Mouse (Mus musculus): ENCODE data around the gene Olfr1044. TPM values are rescaled to one million over a fixed set of nuclear protein-coding genes. Genes with fewer than 3 reads are reported as not detected.
"Not testable (repeated sequence)": the region's sequence is repeated elsewhere in the genome, so short reads cannot be mapped to it uniquely, and the experiment has no call there.

The Olfr1044 gene
- not detected in 2 replicates for polyA plus RNA-seq (2015; fragmentation: Nextera tagmentation; extraction: Ambion mirVana)

DNA sequence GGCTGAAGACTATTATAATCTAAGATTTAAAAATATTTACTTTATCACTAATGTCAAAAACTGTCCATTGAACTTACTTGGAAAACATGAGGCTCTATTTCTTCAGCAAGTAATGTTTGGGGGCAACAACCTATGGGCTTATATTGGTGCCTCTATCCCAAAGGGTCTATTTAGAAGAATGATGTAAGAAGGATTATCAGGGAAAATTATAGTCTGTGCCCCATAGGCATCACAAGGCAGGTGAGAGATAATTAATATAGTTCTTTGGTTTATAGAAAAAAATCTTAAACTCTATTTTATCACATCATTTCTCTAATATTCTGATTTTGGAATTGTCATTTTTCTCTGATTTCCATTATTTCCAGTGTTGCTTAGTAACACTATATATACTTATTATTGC is at the start of gene Olfr1044:
Gene Olfr1044, minus strand, starts transcription at position 101 of the 400 bp plus-strand sequence.
- Histone ChIP-seq H3K36me3 (no peaks in the 10 kb centered on the region), H3K4me3 (replicated peaks) (no peak within 1 kb of the TSS), H3K4me1 (no peaks in the 10 kb centered on the region), H3K4me2 (no peak within 1 kb of the TSS), H3K27me3 (replicated peaks) (no peaks in the 10 kb centered on the region), H3K9ac (replicated peaks) (no peak within 1 kb of the TSS), H3K9me3 (replicated peaks) (no peaks in the 10 kb centered on the region), H3K27ac (replicated peaks) (no peak within 1 kb of the TSS)
- ATAC-seq (ENCODE audit: low FRiP score), result no peak

DNA sequence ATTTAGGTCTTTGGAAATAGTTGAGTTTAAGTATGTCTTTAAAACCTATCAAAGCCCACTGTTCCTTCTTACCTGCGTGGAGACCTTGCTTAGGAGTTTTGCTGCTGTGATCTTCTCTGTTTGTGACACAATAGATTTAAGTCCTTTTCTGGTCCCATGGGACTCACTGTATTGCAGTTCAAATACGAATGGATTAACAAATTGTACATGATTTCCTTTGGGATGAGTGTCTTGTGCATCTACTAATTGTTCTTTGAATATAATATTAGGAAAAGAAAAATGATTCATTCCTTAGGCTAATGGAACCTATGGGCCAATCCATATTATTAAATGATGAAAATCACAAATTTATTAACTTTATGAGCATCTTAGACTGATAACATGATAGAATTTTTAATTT is 41.6 kb upstream of the Olfr1044 start, which contains the start of gene Olfr1046:
Gene Olfr1046, minus strand, starts transcription at position 101 of the 400 bp plus-strand sequence.
- no peak within 1 kb of the TSS for H3K4me3 ChIP-seq (replicated peaks)
- 66% methylated on average over 2 of the region's 2 CpGs for WGBS
- no peak within 1 kb of the TSS for H3K4me2 ChIP-seq
- H3K9me3 ChIP-seq (replicated peaks), result no peaks in the 10 kb centered on the region
- no peak within 1 kb of the TSS for H3K9ac ChIP-seq (replicated peaks)
- no peaks in the 10 kb centered on the region for H3K27me3 ChIP-seq (replicated peaks)
- no peak within 1 kb of the TSS for H3K27ac ChIP-seq (replicated peaks)
- H3K36me3 ChIP-seq, result no peaks in the 10 kb centered on the region
- no peak for ATAC-seq (ENCODE audit: low FRiP score)
- H3K4me1 ChIP-seq, result no peaks in the 10 kb centered on the region

DNA sequence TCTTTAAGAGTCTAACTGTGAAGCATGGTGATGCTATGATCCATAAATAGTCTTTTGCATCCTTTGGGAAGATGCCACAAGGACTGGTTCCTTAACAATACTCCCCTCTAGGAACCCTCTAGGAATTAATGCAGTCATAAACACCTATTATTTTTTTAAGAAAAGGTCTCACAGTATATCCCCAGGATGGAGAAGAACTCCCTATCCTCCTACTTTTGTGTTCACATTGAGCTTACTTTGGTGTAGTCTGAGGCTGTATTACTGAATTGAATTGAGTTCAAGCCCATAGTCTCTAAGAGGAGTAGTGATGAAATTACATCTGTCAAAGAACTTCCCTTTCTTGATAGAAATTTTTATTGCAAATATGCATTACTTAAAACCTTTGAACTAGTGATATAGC is 25.3 kb upstream of the Olfr1044 start, which contains the start of gene Olfr1045:
Gene Olfr1045, minus strand, starts transcription at position 101 of the 400 bp plus-strand sequence.
- Histone ChIP-seq H3K27me3 (replicated peaks) (no peaks in the 10 kb centered on the region), H3K9ac (replicated peaks) (no peak within 1 kb of the TSS), H3K9me3 (replicated peaks) (no peaks in the 10 kb centered on the region), H3K4me1 (no peaks in the 10 kb centered on the region), H3K36me3 (no peaks in the 10 kb centered on the region), H3K4me2 (no peak within 1 kb of the TSS), H3K27ac (replicated peaks) (no peak within 1 kb of the TSS), H3K4me3 (replicated peaks) (no peak within 1 kb of the TSS)
- no peak for ATAC-seq (ENCODE audit: low FRiP score)

DNA sequence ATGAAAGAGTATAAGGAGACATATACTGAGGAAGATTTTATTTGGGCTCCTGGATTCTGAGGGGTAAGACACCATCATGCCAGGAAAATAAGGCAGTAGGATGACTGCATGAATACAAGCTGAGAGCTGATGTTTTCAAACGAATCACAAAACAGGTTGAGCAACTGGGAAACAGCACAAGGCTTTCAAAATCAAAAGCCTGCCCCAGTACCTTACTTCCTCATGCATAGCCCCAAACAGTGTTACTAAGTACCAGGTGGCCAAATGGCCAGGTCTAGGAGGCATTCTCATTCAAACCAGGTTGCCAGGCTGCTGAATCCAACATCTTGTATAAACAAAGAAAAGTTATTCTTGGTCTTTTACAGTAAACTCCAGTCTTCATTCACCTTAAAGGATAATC is 18.2 kb upstream of the Olfr1044 start:
- H3K9me3 ChIP-seq (replicated peaks), result no peaks in the 10 kb centered on the region
- no peaks in the 10 kb centered on the region for H3K27me3 ChIP-seq (replicated peaks)
- H3K9ac ChIP-seq (replicated peaks), result no peak overlapping the region
- WGBS, result 54% methylated on average over 1 of the region's 1 CpGs
- H3K36me3 ChIP-seq, result no peaks in the 10 kb centered on the region
- H3K4me1 ChIP-seq, result no peaks in the 10 kb centered on the region
- H3K4me2 ChIP-seq, result no peak overlapping the region
- no peak for ATAC-seq (ENCODE audit: low FRiP score)
- H3K27ac ChIP-seq (replicated peaks), result no peak overlapping the region
- H3K4me3 ChIP-seq (replicated peaks), result no peak overlapping the region

DNA sequence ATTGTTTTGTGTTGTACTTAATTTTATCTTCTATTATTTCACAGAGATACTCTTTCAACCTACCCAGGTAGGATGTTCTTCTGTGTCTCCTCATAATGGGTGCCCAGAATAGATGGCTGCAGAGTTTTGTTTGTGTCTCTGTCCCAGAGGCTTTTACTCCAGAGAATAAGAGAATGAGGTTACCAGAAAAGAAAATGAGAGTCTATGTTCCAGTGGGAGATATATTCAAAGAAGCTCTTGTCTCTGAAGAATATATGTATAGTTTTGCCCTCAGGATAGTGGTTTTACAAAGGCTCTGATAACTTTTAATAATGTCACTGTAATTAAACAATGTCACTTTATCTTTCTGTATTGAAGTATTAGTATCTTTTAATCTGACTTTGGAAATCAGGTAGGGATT is 8.0 kb upstream of the Olfr1044 start, which contains the start of gene Olfr52:
Gene Olfr52, minus strand, starts transcription at position 101 of the 400 bp plus-strand sequence.
- Histone ChIP-seq H3K9me3 (replicated peaks) (no peaks in the 10 kb centered on the region), H3K4me3 (replicated peaks) (no peak within 1 kb of the TSS), H3K27ac (replicated peaks) (no peak within 1 kb of the TSS), H3K4me2 (no peak within 1 kb of the TSS), H3K36me3 (no peaks in the 10 kb centered on the region), H3K9ac (replicated peaks) (no peak within 1 kb of the TSS), H3K27me3 (replicated peaks) (no peaks in the 10 kb centered on the region), H3K4me1 (no peaks in the 10 kb centered on the region)
- ATAC-seq (ENCODE audit: low FRiP score), result no peak

DNA sequence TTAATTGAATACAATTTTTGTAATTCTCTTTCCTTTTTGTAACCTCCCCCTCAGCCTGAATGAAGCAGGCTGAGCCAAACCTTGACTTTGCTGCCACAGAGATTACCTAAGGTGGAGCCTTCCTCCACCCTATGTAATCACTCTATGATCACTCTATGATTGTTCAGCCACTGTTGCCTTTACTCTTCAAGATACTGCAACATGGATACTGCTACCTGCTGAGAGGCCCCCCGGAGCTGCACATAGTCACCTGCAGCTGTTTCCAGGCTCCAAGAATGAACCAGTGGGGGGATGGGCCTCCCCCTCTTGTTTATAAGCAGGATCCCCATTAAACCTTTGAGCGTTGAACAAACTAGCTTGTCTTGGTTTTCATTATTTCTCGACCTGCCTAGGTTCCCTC is 2.3 kb upstream of the Olfr1044 start:
- H3K36me3 ChIP-seq, result no peaks in the 10 kb centered on the region
- H3K4me1 ChIP-seq, result no peaks in the 10 kb centered on the region
- 72% methylated on average over 3 of the region's 3 CpGs for WGBS
- H3K27me3 ChIP-seq (replicated peaks), result no peaks in the 10 kb centered on the region
- no peak overlapping the region for H3K9ac ChIP-seq (replicated peaks)
- H3K4me2 ChIP-seq, result no peak overlapping the region
- ATAC-seq (ENCODE audit: low FRiP score), result no peak
- no peak overlapping the region for H3K27ac ChIP-seq (replicated peaks)
- no peaks in the 10 kb centered on the region for H3K9me3 ChIP-seq (replicated peaks)
- no peak overlapping the region for H3K4me3 ChIP-seq (replicated peaks)

DNA sequence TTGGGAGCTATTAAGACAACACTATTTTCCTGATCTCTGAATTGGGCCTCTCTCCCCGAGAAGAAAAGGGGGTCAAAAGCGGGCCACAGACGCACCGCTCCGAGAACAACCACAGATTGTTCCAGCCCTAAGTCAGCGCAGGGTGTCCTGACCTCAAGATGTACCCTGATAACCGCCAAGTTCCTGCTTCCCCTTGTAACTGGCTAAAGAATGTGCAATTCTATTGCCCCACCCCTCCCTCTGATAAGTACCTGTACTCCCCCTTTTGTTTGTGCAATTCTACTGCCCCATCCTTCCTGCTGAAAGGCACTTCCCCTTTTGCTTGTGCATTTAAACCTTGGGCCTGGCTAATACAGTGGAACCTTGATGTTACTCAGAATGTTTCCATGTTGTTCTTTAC is 2.2 kb downstream of the Olfr1044 start:
- H3K4me3 ChIP-seq (replicated peaks); H3K4me2 ChIP-seq; H3K27me3 ChIP-seq (replicated peaks); H3K36me3 ChIP-seq; H3K9me3 ChIP-seq (replicated peaks); H3K27ac ChIP-seq (replicated peaks); ATAC-seq (ENCODE audit: low FRiP score); H3K9ac ChIP-seq (replicated peaks); H3K4me1 ChIP-seq: not testable (repeated sequence)
- WGBS, result 87% methylated on average over 7 of the region's 7 CpGs

DNA sequence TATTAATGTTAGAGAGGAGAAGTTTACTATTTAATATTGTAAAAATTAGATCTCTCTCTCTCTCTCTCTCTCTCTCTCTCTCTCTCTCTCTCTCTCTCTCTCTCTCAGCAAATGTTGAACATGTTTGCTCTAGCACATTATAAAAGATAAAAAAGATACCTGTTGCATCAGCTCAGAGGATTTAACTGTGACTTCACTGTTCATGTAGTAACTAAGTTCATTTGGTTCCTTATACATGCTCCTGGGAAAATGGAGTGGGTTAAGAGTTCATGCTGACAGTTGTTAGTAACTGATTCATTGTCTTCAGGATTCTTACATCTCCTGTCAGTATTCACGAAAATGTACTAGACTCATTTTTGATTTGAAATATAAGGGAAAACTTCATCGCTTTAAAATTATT is 10.2 kb downstream of the Olfr1044 start, which contains the start of gene Olfr1043:
Gene Olfr1043, minus strand, starts transcription at position 101 of the 400 bp plus-strand sequence.
- Histone ChIP-seq H3K36me3 (no peaks in the 10 kb centered on the region), H3K4me1 (no peaks in the 10 kb centered on the region), H3K4me3 (replicated peaks) (no peak within 1 kb of the TSS), H3K27ac (replicated peaks) (no peak within 1 kb of the TSS), H3K27me3 (replicated peaks) (no peaks in the 10 kb centered on the region), H3K4me2 (no peak within 1 kb of the TSS), H3K9ac (replicated peaks) (no peak within 1 kb of the TSS), H3K9me3 (replicated peaks) (no peaks in the 10 kb centered on the region)
- 91% methylated on average over 2 of the region's 2 CpGs for WGBS
- ATAC-seq (ENCODE audit: low FRiP score), result no peak

DNA sequence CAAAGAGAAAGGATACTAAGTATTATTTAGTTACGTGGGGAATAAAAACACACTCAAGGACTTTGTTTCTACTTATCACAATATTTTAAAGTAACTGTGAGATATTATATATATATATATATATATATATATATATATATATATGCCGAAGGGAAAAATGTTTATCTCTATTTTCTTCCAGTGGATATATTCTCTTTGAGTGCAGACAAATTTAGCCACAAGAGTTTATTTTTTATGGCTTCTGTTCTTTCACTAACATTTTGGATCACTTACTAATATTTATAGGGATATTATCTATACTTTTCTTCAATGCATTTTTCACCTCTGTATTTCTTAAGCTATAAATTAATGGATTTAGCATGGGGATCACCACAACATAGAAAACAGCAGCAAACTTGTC is 15.9 kb downstream of the Olfr1044 start, which contains the start of gene Olfr1042:
Gene Olfr1042, minus strand, starts transcription at position 101 of the 400 bp plus-strand sequence.
- H3K27ac ChIP-seq (replicated peaks), result no peak within 1 kb of the TSS
- H3K4me3 ChIP-seq (replicated peaks), result no peak within 1 kb of the TSS
- 85% methylated on average over 2 of the region's 2 CpGs for WGBS
- no peaks in the 10 kb centered on the region for H3K4me1 ChIP-seq
- no peak within 1 kb of the TSS for H3K4me2 ChIP-seq
- no peaks in the 10 kb centered on the region for H3K9me3 ChIP-seq (replicated peaks)
- no peak within 1 kb of the TSS for H3K9ac ChIP-seq (replicated peaks)
- no peaks in the 10 kb centered on the region for H3K27me3 ChIP-seq (replicated peaks)
- ATAC-seq (ENCODE audit: low FRiP score), result no peak
- H3K36me3 ChIP-seq, result no peaks in the 10 kb centered on the region

DNA sequence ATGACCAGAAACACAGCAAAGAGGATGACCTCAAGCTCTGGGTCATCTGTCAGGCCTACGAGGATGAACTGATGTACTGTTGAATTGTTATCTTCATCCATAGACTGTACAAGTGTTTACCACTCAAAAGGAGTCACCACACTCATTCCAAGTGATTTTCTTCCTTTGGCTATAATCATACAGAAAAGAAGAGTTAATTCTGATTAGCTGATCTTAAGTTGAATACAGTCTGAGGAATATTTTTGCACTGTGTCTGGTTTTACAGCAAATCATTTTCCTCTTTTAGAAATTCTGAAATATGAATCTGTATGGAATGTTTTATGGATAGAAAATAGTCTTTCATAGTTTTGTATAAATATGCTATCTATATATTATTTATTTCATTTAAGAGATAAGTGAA is 31.0 kb downstream of the Olfr1044 start, which contains the start of gene Olfr1040:
Gene Olfr1040, minus strand, starts transcription at position 101 of the 400 bp plus-strand sequence.
- no peak within 1 kb of the TSS for H3K4me2 ChIP-seq
- no peak for ATAC-seq (ENCODE audit: low FRiP score)
- H3K9me3 ChIP-seq (replicated peaks), result no peaks in the 10 kb centered on the region
- no peak within 1 kb of the TSS for H3K4me3 ChIP-seq (replicated peaks)
- no peaks in the 10 kb centered on the region for H3K4me1 ChIP-seq
- 95% methylated on average over 1 of the region's 1 CpGs for WGBS
- H3K9ac ChIP-seq (replicated peaks), result no peak within 1 kb of the TSS
- H3K27ac ChIP-seq (replicated peaks), result no peak within 1 kb of the TSS
- no peaks in the 10 kb centered on the region for H3K27me3 ChIP-seq (replicated peaks)
- H3K36me3 ChIP-seq, result no peaks in the 10 kb centered on the region

DNA sequence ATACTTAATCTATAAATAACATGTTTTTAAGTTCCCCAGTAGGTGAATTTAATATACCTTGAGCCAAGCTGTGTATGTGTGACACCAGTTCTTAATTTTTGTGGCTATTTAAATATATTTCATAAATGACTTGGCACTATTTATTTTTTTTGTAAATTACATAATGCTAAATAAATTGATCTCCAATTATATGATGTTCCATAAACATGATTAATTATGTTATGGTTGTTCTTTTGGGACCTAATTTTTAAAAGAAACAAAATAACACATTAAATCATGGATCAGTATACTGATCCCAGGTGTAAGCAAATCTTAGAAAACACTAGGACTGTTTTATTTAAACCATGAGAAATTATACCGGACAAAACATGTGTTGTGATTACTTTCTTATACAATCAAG is 41.8 kb downstream of the Olfr1044 start, which contains the start of gene Olfr1039:
Gene Olfr1039, minus strand, starts transcription at position 101 of the 400 bp plus-strand sequence.
- no peaks in the 10 kb centered on the region for H3K36me3 ChIP-seq
- H3K4me1 ChIP-seq, result no peaks in the 10 kb centered on the region
- no peak within 1 kb of the TSS for H3K4me2 ChIP-seq
- no peak within 1 kb of the TSS for H3K9ac ChIP-seq (replicated peaks)
- H3K27ac ChIP-seq (replicated peaks), result no peak within 1 kb of the TSS
- no peaks in the 10 kb centered on the region for H3K9me3 ChIP-seq (replicated peaks)
- H3K4me3 ChIP-seq (replicated peaks), result no peak within 1 kb of the TSS
- ATAC-seq (ENCODE audit: low FRiP score), result no peak
- H3K27me3 ChIP-seq (replicated peaks), result no peaks in the 10 kb centered on the region
- 98% methylated on average over 1 of the region's 1 CpGs for WGBS

Measured in neural tube, embryonic 15.5 days (tissue).